Mouse (Mus musculus) hindbrain, embryonic 16.5 days (tissue): ENCODE measurements around the gene Gpatch3. TPM values are rescaled to one million over a fixed set of nuclear protein-coding genes. Genes with fewer than 3 reads are reported as not detected.

Experiments
- ATAC-seq: fragments of 200-750 bp; cut with Nextera tagmentation; 2 replicates; pipeline ENCODE4 v1.8.0; 2017; ENCODE audit warnings: moderate TSS enrichment, moderate library complexity
- H3K27ac ChIP-seq: fragments of 300-500 bp; sonication (generic); 2 replicates; pipeline ENCODE4 v1.5.1; 2014; ENCODE audit warnings: low read depth, mild to moderate bottlenecking, control low read depth, low read length, moderate library complexity
- H3K27me3 ChIP-seq: fragments of 300-500 bp; sonication (generic); replicated peaks from 2 replicates; pipeline ENCODE4 v1.6.1; 2014; ENCODE audit warnings: low read length; ENCODE audit not compliant: control insufficient read depth, insufficient read depth
- H3K36me3 ChIP-seq: fragments of 300-500 bp; sonication (generic); 2 replicates; pipeline ENCODE4 v1.6.1; 2014; ENCODE audit warnings: mild to moderate bottlenecking, low read length, moderate library complexity, mixed read lengths; ENCODE audit not compliant: control insufficient read depth, insufficient read depth
- H3K4me1 ChIP-seq: fragments of 300-500 bp; sonication (generic); 2 replicates; pipeline ENCODE4 v1.6.1; 2014; ENCODE audit warnings: low read depth, low read length; ENCODE audit not compliant: control insufficient read depth, insufficient read depth
- H3K4me2 ChIP-seq: fragments of 300-500 bp; sonication (generic); 2 replicates; pipeline ENCODE4 v1.6.1; 2014; ENCODE audit warnings: mild to moderate bottlenecking, low read length, control low read depth, moderate library complexity
- H3K4me3 ChIP-seq: fragments of 300-500 bp; sonication (generic); 2 replicates; pipeline ENCODE4 v1.5.1; 2014; ENCODE audit warnings: mild to moderate bottlenecking, low read length, control low read depth, moderate library complexity
- H3K9ac ChIP-seq: fragments of 300-500 bp; sonication (generic); 2 replicates; pipeline ENCODE4 v1.6.1; 2014; ENCODE audit warnings: low read depth, mild to moderate bottlenecking, control low read depth, low read length, moderate library complexity
- H3K9me3 ChIP-seq: fragments of 300-500 bp; sonication (generic); 2 replicates; pipeline ENCODE4 v1.6.1; 2014; ENCODE audit warnings: mild to moderate bottlenecking, low read length, moderate library complexity; ENCODE audit not compliant: control insufficient read depth
- WGBS: fragments of 180-500 bp; shearing (Covaris S2); extraction: QIAGEN DNeasy Blood & Tissue Kit; methylation state at CpG from one replicate; pipeline ENCODE4 v1.1.7; 2014; 5-methylcytosine and 5-hydroxymethylcytosine counted together
- microRNA-seq: library from miRNA; unstranded; fragments of <30 nt; microRNA quantifications from one replicate; pipeline ENCODE4, GENCODE M21; 2017
- polyA plus RNA-seq: library from polyadenylated mRNA; unstranded; fragments of >200 nt; fragmentation: Nextera tagmentation; extraction: Ambion mirVana; gene quantifications from 2 replicates; pipeline ENCODE4 v1.2.1, GENCODE M21; 2015

Gpatch3 gene
- polyA plus RNA-seq, 1 experiment from 2014 or later: 5.9 TPM

DNA sequence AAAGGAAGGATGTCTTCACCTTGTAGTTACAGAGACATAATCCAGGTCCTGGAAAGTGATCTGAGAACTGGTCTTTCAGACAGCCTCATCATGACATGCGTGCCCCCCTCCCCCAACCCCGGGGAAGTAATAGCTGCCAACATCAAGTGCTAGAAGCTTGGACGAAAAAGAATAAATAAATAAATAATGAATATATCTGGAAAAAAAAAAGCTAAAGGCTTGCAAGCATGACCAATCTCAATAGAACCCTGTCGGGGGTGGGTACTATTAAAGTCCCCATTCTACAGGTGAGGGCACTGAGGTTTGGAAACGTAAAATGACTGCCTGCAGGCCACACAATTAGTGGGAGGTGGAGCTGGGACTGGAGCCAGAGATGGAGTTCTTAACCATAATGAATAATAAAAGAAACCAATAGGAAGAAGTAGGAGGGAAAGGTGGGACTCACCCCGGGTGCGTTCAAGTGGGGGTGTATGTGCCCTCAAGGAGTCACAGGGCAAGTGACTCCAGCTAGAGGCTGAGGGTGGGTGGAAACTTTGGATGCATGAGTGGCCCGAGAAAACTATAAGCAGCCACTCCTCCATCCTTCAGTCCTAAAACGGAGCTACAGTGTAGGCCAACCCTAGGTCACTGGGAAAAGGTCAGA, 57.3 kb downstream of the Gpatch3 start:
- Histone ChIP-seq H3K9ac (peak overlapping the region; percentile 99), H3K36me3 (no peaks in the 10 kb centered on the region), H3K4me1 (peaks cover 21% of the 10 kb centered on the region), H3K27me3 (no peaks in the 10 kb centered on the region), H3K9me3 (no peaks in the 10 kb centered on the region), H3K4me2 (peak overlapping the region; percentile 71), H3K4me3 (peak overlapping the region; percentile 92), H3K27ac (no peak overlapping the region)
- 30% methylated on average over 9 of the region's 9 CpGs for WGBS
- ATAC-seq: no peak

DNA sequence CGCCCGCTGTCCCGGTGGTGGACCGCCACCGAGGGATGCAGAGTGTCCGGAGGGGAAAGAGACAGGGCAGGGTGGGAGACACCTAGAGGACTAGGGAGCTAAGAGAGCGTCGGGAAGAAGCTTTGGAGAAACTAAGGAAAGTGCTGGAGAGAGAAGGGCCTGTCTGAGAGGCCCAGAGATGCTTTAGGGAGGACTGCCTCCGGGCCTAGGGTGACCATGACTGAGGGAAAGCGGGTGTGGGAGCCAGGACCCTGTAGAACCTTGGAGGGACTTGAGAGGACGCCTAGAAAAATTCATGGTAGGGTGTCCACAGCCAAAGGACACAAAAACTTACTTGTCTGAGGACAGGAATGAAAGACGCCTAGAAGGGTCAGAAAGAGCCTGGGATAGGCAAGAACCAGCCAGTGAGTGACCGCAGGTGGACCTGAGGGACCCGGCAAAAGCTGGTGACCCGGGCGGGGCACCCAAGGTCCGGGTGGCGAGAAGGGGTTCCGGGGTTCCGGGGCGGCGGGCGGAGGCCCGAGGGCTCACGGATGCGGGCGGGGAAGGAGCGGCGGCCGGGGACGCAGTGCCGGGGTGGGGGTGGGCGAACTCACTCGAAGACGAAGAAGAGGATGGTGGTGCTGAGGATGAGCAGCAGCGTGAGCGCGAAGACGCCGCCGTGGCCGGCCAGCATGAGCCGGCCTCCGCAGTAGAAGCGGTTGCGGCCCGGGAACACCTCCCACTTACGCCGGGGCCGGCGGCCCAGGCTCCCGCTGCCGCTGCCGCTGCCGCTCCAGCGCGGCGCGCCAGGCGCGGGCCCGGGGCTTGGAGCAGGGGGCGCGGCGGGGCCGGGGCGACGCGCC, 58.2 kb downstream of the Gpatch3 start:
- peak; percentile 75 for ATAC-seq
- WGBS: under 1% methylated on average over 47 of the region's 69 CpGs
- Histone ChIP-seq H3K27ac (peak overlapping the region; percentile 90), H3K4me2 (peak overlapping the region; percentile 71), H3K9ac (peak overlapping the region; percentile 99), H3K9me3 (no peaks in the 10 kb centered on the region), H3K4me3 (peak overlapping the region; percentile 92), H3K36me3 (no peaks in the 10 kb centered on the region), H3K4me1 (peaks cover 21% of the 10 kb centered on the region), H3K27me3 (no peaks in the 10 kb centered on the region)

DNA sequence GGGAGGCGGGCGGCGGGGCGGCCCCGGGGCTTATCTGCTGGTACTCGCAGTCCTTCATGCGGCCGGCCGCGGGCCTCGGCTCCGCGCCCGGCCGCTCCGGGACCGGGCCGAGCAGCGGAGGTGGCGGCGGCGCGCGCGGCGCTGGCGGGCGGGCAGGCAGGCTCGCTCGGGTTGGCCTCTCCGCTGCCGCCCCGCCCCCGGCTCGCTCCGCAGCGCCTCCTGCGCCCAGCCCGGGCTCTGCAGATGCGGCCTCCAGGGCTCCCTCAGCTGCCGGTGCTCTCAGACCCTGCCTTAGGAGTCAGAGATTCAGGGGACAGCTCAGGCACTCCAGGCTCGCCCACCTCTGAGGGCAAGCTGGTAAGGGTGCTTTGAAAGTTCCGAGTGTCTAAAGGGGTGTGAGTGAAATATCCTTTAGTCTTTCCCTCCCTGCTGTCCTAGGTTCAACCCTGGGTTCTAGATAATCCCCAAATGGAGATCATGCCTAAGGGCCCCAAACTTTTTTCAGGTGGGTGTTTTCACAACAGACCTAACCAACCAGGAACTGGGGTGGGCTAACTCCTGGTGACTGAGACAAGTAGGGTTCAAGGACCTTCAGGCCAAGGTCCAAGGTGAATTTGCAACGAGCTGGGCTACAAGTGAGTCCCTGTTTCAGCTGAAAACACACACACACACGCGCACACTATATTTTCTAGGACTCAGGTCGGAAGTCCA, 58.9 kb downstream of the Gpatch3 start:
- WGBS: 25% methylated on average over 15 of the region's 47 CpGs
- no peaks in the 10 kb centered on the region for H3K36me3 ChIP-seq
- H3K27me3 ChIP-seq: no peaks in the 10 kb centered on the region
- peak overlapping the region; percentile 92 for H3K4me3 ChIP-seq
- no peaks in the 10 kb centered on the region for H3K9me3 ChIP-seq
- H3K4me2 ChIP-seq: peak overlapping the region; percentile 71
- H3K27ac ChIP-seq: peak overlapping the region; percentile 90
- H3K9ac ChIP-seq: peak overlapping the region; percentile 99
- H3K4me1 ChIP-seq: peaks cover 21% of the 10 kb centered on the region
- ATAC-seq: peak; percentile 90

Small RNA genes lying within 50 kb of the gene (microRNA-seq; reads per million reads assigned to microRNA genes)
- gene Gm23158: not detected

Other genes with a start within 250 kb of the Gpatch3 start
- gene Wdtc1, start 221.3 kb upstream of the Gpatch3 start, polyA plus RNA-seq: 18.8 and 21.3 TPM in 2 replicates
- gene Slc9a1, start 205.0 kb upstream of the Gpatch3 start, polyA plus RNA-seq: 9.8 and 9.9 TPM in 2 replicates
- gene Tent5b, start 94.6 kb upstream of the Gpatch3 start, polyA plus RNA-seq: 0.32 and 0.36 TPM in 2 replicates
- 5.8 and 12.1 TPM in 2 replicates for gene Trnp1, start 76.2 kb upstream of the Gpatch3 start, polyA plus RNA-seq
- gene Kdf1, start 55.8 kb upstream of the Gpatch3 start, polyA plus RNA-seq: 0.39 and 0.50 TPM in 2 replicates
- gene Nudc, start 28.7 kb upstream of the Gpatch3 start, polyA plus RNA-seq: 246 and 265 TPM in 2 replicates
- gene Nr0b2, start 21.4 kb upstream of the Gpatch3 start, polyA plus RNA-seq: 0.36 TPM in 1 of 2 replicates, not detected in the other
- gene Gpn2, start 9.6 kb downstream of the Gpatch3 start, polyA plus RNA-seq: 16.6 and 16.9 TPM in 2 replicates
- gene Sfn, start 27.4 kb downstream of the Gpatch3 start, polyA plus RNA-seq: 2.1 and 2.2 TPM in 2 replicates
- gene Zdhhc18, start 75.4 kb downstream of the Gpatch3 start, polyA plus RNA-seq: 3.6 and 3.7 TPM in 2 replicates
- gene Pigv, start 97.9 kb downstream of the Gpatch3 start, polyA plus RNA-seq: 14.1 and 15.9 TPM in 2 replicates
- gene Arid1a, start 182.0 kb downstream of the Gpatch3 start, polyA plus RNA-seq: 24.2 and 25.2 TPM in 2 replicates